Mouse (Mus musculus) c-Kit-positive CD71-positive TER-119-positive erythroid progenitor cells, embryonic 14.5 days (primary cell): ENCODE data around the gene Olfr1320.
"Not testable (repeated sequence)": the region's sequence is repeated elsewhere in the genome, so short reads cannot be mapped to it uniquely, and the experiment has no call there.

Source experiments
- DNase-seq: peaks from one replicate; pipeline ENCODE4 v3.0.0-alpha.2; 2013; ENCODE audit warnings: low spot score

The Olfr1320 gene

GRCm38 (mm10) chrX:49672033-49672432 lies at the start of gene Olfr1320:
Olfr1320 (plus strand) TSS chrX:49672333.
- no peak for DNase-seq

DNA sequence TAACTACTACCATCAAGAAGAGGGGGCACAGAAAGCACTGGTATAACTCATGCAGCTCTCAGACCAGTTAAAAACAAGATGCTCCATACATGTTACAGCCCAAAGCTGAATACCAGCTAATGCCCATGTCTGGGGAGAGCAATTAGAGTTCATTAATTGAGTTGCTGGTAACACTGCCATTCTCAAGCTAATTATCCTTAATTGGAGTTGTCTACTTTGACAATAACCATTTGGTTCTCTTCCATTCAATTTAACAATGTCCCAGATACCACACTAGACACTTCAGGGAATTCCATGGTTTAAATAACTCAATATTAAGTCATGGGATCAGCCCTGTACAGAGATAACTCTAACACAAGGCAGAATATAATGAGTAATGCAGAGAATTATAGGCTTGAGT lies 44.6 kb upstream of the Olfr1320 start:
- DNase-seq = no peak

DNA sequence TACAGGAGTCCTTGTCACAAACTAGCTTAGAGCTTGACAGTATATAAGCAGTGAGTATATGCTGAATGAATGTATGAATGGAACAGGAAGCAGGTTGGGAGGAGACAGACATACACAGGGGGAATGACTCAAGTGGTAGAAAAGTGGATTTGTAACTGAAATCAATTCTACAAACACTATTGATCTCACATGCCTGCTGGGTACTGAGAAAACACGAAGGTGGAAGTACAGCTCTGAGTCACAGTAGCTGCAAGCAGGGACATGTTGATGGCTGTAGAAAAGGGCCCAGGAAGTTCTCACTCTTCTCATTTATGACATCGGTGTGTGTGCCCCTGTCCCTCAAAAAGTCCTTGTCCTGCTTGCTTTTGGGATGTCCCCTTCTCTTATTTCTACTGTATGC lies 40.9 kb upstream of the Olfr1320 start:
- DNase-seq = no peak

DNA sequence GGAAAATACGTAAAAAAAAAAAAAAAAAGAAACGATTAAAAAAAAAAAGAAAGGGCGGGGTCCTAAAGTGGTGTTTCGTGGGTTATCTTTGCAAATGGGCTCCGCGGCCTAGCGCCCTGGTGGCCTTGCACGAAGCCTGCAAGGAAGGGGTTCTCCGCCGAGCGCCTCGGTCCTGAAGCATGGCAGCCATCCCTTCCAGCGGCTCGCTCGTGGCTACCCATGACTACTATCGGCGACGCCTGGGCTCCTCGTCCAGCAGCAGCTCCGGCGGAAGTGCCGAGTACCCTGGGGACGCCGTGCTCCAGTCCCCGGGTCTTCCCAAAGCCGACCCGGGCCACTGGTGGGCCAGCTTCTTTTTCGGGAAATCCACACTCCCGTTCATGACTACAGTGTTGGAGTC lies 11.4 kb upstream of the Olfr1320 start:
- not testable (repeated sequence) for DNase-seq
